Mouse (Mus musculus): Measurements from ENCODE around the gene Mapk11. TPM values are rescaled to one million over a fixed set of nuclear protein-coding genes. Genes with fewer than 3 reads are reported as not detected.

Gene Mapk11
- 2.8 and 3.0 TPM in 2 replicates for polyA plus RNA-seq (2015; fragmentation: Nextera tagmentation; extraction: Ambion mirVana)

DNA sequence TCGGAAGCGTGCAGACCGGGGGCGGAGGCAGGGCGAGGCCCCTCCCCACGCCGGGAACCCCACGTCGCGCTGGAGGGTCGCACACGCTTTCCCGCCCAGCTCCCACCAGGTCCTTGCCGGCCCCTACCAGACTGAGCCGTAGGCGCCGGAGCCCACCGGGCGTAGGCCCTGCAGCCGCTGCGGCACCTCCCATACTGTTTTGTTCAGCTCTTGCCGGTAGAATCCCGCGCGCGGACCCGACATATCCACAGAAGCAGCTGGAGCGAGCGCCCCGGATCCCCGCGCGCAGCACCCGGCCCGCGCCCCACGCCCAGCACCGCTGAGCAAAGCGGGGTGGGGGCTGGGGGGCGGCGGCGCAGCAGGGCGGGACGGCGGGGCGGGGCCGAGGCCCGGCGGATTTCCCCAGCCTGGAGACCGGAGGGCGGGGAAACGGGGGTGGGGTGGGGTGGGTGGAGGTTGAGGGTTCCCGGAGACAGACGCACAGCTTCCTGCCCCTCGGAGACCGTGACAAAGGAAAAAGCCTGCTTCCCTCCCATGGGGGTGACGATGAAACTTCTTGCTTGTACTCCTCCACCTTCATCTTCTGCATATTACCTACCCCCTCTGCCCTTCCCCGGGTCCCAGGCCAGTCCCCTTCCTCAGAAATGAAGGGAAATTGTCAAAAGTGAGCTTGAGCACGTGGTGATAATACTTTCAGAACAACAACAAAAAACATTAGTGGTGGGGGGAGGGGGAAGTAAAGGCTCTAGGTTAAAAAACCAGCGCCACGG, at the start of gene Mapk11:
Mapk11 (minus strand) TSS at position 358 of the 770 bp plus-strand sequence.

DNA sequence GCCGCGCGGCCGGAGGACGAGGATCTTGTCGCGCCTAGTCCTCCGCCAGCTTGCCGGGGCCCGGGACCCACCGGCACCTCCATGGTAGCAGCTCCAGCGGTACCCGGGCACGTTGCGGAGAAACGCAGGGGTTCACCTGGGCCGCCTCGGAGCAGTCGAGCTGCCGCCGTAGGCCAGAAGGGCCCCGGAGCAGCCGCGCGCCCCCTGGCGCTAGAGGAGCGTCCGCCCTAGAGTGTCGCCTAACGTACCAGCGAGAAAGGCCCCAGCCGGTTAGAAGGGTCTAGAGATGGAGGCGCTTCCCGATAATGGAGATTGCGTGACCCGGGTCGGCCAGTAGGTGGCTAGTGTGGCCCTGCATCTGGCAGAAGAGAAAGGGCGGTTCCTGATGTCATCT, 46.9 kb upstream of the Mapk11 start, which contains the start of gene Dennd6b:
Dennd6b (minus strand) TSS at position 184 of the 394 bp plus-strand sequence.

DNA sequence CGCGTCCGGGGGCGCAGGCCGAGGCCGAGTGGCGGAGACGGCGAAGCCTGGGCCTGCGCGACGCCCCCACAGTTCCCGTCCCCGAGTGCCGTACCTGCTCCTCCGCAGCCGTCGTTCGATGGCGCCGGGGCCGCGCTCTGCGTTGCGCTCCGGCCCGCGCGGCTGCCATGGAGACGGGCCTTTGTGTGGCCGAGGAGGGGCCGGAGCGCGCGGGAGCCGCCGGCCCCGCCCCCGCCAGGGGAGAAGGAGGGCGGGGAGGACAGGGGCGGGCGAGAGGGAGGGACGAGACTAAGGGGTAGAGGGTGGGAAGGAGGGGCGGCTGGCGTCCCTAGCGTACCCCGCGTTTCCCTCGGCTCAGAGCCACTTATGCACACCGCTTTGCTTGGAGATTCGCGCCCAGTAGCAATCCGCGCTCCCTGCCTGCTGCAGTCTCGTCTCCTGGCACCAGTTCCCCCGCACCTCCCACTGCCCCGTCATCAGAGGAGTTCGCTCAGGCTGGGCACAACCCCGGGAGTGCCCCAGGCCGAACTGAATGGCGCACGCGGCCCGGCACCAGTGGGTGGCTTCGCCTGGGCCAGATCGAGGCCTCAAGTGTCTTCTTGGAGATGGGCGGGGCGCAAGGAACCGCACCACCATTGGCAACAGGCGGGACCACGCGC, 31.3 kb upstream of the Mapk11 start, which contains the start of gene Plxnb2:
Plxnb2 (minus strand) TSS at position 218 of the 659 bp plus-strand sequence.

DNA sequence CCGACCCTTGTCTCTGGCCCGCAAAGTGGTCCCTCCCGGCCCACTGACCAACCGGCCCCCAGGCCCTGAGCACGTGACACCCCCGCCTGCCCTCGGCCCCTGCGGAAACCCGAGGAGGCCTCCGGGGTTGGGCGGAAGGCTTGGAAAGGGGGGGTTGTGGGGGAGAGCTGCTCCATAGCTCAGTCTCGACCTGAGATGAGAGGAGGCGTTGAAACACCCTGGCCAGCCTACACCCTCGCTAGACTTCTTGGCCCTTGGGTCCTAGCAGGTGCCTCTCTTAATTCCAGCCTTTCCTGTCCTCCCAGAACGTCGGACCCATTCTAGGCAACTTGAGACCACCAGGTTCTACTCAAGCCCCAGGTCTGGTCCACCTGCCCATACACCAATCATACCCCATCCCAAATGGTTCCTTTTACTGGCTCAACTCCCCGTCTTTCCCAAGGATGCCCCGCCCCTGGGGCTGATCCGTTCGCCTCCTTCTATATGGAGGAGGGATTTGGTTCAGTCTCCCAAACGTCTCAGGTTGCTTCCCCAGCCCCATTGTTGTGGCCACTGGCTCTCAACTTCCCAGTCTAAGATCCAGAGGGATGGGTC, 8.7 kb downstream of the Mapk11 start, which contains the start of gene Mapk12:
Mapk12 (minus strand) TSS at position 45 of the 594 bp plus-strand sequence.

GRCm38 (mm10) chr15:89128382-89129350, 20.8 kb downstream of the Mapk11 start, which contains the start of gene Hdac10:
Hdac10 (minus strand) TSS chr15:89128700.

GRCm38 (mm10) chr15:89122649-89123366, 26.6 kb downstream of the Mapk11 start, which contains the start of gene Tubgcp6:
Tubgcp6 (minus strand) TSS chr15:89123112.

Small RNA genes within 50 kb of the gene (microRNA-seq; reads per million reads assigned to microRNA genes)
- not detected for gene Mir6958
- gene Mir7118 = not detected

Other genes starting within 250 kb of the Mapk11 start
- gene Ttll8, start 195.2 kb downstream of the Mapk11 start, polyA plus RNA-seq (2015; fragmentation: Nextera tagmentation; extraction: Ambion mirVana) = not detected in 2 replicates
- not detected in 2 replicates for gene Mlc1, start 170.6 kb downstream of the Mapk11 start, polyA plus RNA-seq (2015; fragmentation: Nextera tagmentation; extraction: Ambion mirVana)
- gene Mov10l1, start 166.7 kb downstream of the Mapk11 start, polyA plus RNA-seq (2015; fragmentation: Nextera tagmentation; extraction: Ambion mirVana) = 0.10 TPM in 1 of 2 replicates, not detected in the other
- 0.24 and 0.30 TPM in 2 replicates for gene Panx2, start 89.9 kb downstream of the Mapk11 start, polyA plus RNA-seq (2015; fragmentation: Nextera tagmentation; extraction: Ambion mirVana)
- 32.1 and 35.5 TPM in 2 replicates for gene Trabd, start 74.5 kb downstream of the Mapk11 start, polyA plus RNA-seq (2015; fragmentation: Nextera tagmentation; extraction: Ambion mirVana)
- gene Selenoo, start 60.5 kb downstream of the Mapk11 start, polyA plus RNA-seq (2015; fragmentation: Nextera tagmentation; extraction: Ambion mirVana) = 12.3 and 12.6 TPM in 2 replicates
- gene Tubgcp6, start 26.5 kb downstream of the Mapk11 start, polyA plus RNA-seq (2015; fragmentation: Nextera tagmentation; extraction: Ambion mirVana) = 5.0 and 5.2 TPM in 2 replicates
- gene Hdac10, start 20.9 kb downstream of the Mapk11 start, polyA plus RNA-seq (2015; fragmentation: Nextera tagmentation; extraction: Ambion mirVana) = 11.7 and 14.0 TPM in 2 replicates
- gene Mapk12, start 8.9 kb downstream of the Mapk11 start, polyA plus RNA-seq (2015; fragmentation: Nextera tagmentation; extraction: Ambion mirVana) = 6.3 and 6.7 TPM in 2 replicates
- gene Plxnb2, start 31.2 kb upstream of the Mapk11 start, polyA plus RNA-seq (2015; fragmentation: Nextera tagmentation; extraction: Ambion mirVana) = 109 and 111 TPM in 2 replicates
- gene Dennd6b, start 46.9 kb upstream of the Mapk11 start, polyA plus RNA-seq (2015; fragmentation: Nextera tagmentation; extraction: Ambion mirVana) = 3.4 and 4.0 TPM in 2 replicates
- gene Ppp6r2, start 61.9 kb upstream of the Mapk11 start, polyA plus RNA-seq (2015; fragmentation: Nextera tagmentation; extraction: Ambion mirVana) = 16.6 and 18.9 TPM in 2 replicates
- 30.5 and 30.9 TPM in 2 replicates for gene Sbf1, start 165.7 kb upstream of the Mapk11 start, polyA plus RNA-seq (2015; fragmentation: Nextera tagmentation; extraction: Ambion mirVana)
- gene Adm2, start 173.1 kb upstream of the Mapk11 start, polyA plus RNA-seq (2015; fragmentation: Nextera tagmentation; extraction: Ambion mirVana) = 0.40 and 0.57 TPM in 2 replicates
- gene Miox, start 184.8 kb upstream of the Mapk11 start, polyA plus RNA-seq (2015; fragmentation: Nextera tagmentation; extraction: Ambion mirVana) = not detected in 2 replicates
- 43.3 and 44.4 TPM in 2 replicates for gene Lmf2, start 206.0 kb upstream of the Mapk11 start, polyA plus RNA-seq (2015; fragmentation: Nextera tagmentation; extraction: Ambion mirVana)
- gene Ncaph2, start 206.1 kb upstream of the Mapk11 start, polyA plus RNA-seq (2015; fragmentation: Nextera tagmentation; extraction: Ambion mirVana) = 87.6 and 102 TPM in 2 replicates
- 5.2 and 7.6 TPM in 2 replicates for gene Sco2, start 224.2 kb upstream of the Mapk11 start, polyA plus RNA-seq (2015; fragmentation: Nextera tagmentation; extraction: Ambion mirVana)
- 1.5 and 1.9 TPM in 2 replicates for gene Tymp, start 227.4 kb upstream of the Mapk11 start, polyA plus RNA-seq (2015; fragmentation: Nextera tagmentation; extraction: Ambion mirVana)
- 0.17 and 0.23 TPM in 2 replicates for gene Odf3b, start 229.7 kb upstream of the Mapk11 start, polyA plus RNA-seq (2015; fragmentation: Nextera tagmentation; extraction: Ambion mirVana)
- not detected in 2 replicates for gene Klhdc7b, start 235.3 kb upstream of the Mapk11 start, polyA plus RNA-seq (2015; fragmentation: Nextera tagmentation; extraction: Ambion mirVana)

Measured in urinary bladder, postnatal 0 days (tissue).